Mouse (Mus musculus): ENCODE measurements around the gene Smim22. TPM values are rescaled to one million over a fixed set of nuclear protein-coding genes. Genes with fewer than 3 reads are reported as not detected.

Gene Smim22
- total and polyA plus RNA-seq, 2 experiments = 14.6 to 35.5 TPM

GRCm38 (mm10) chr16:5011285-5011684 lies 4.2 kb downstream of the Smim22 start:
- TF ChIP-seq CTCF (IDR thresholded peaks at IDR 0.05; ENCODE audit: low read depth, low read length) (no peak), POLR2A (IDR thresholded peaks at IDR 0.05; ENCODE audit: extremely low read depth, insufficient read depth, low read length) (no peak)
- no peak for DNase-seq (ENCODE audit: extremely low read depth, low read depth, low spot score)
- Histone ChIP-seq H3K4me3 (ENCODE audit: insufficient read depth, low read depth, low read length) (no peak overlapping the region), H3K36me3 (ENCODE audit: control insufficient read depth, insufficient read depth, low read length) (peaks cover 6% of the 10 kb centered on the region), H3K27me3 (ENCODE audit: control insufficient read depth, insufficient read depth, low read length) (no peaks in the 10 kb centered on the region), H3K79me2 (ENCODE audit: control insufficient read depth, insufficient read depth, low read length) (no peaks in the 10 kb centered on the region), H3K4me1 (ENCODE audit: control insufficient read depth, insufficient read depth, low read length) (peaks cover 9% of the 10 kb centered on the region), H3K27ac (replicated peaks; ENCODE audit: insufficient read depth, low read depth, low read length) (no peak overlapping the region), H3K9ac (ENCODE audit: low read depth, low read length) (no peak overlapping the region)
- 85% methylated on average over 7 of the region's 7 CpGs for WGBS

GRCm38 (mm10) chr16:5012036-5013005 lies 5.2 kb downstream of the Smim22 start:
- Histone ChIP-seq H3K27me3 (ENCODE audit: control insufficient read depth, insufficient read depth, low read length) (no peaks in the 10 kb centered on the region), H3K79me2 (ENCODE audit: control insufficient read depth, insufficient read depth, low read length) (no peaks in the 10 kb centered on the region), H3K36me3 (ENCODE audit: control insufficient read depth, insufficient read depth, low read length) (peaks cover 15% of the 10 kb centered on the region), H3K27ac (replicated peaks; ENCODE audit: insufficient read depth, low read depth, low read length) (no peak overlapping the region; the same call in 1 of the 2 replicates), H3K9ac (ENCODE audit: low read depth, low read length) (peak overlapping the region; percentile 77), H3K4me1 (ENCODE audit: control insufficient read depth, insufficient read depth, low read length) (peaks cover 9% of the 10 kb centered on the region), H3K4me3 (ENCODE audit: insufficient read depth, low read depth, low read length) (peak overlapping the region; percentile 77; the same call in 1 of the 2 replicates)
- DNase-seq (ENCODE audit: extremely low read depth, low read depth, low spot score) = no peak
- 33% methylated on average over 13 of the region's 13 CpGs for WGBS
- TF ChIP-seq POLR2A (IDR thresholded peaks at IDR 0.05; ENCODE audit: extremely low read depth, insufficient read depth, low read length) = no peak
- TF ChIP-seq CTCF (IDR thresholded peaks at IDR 0.05; ENCODE audit: low read depth, low read length) = no peak

DNA sequence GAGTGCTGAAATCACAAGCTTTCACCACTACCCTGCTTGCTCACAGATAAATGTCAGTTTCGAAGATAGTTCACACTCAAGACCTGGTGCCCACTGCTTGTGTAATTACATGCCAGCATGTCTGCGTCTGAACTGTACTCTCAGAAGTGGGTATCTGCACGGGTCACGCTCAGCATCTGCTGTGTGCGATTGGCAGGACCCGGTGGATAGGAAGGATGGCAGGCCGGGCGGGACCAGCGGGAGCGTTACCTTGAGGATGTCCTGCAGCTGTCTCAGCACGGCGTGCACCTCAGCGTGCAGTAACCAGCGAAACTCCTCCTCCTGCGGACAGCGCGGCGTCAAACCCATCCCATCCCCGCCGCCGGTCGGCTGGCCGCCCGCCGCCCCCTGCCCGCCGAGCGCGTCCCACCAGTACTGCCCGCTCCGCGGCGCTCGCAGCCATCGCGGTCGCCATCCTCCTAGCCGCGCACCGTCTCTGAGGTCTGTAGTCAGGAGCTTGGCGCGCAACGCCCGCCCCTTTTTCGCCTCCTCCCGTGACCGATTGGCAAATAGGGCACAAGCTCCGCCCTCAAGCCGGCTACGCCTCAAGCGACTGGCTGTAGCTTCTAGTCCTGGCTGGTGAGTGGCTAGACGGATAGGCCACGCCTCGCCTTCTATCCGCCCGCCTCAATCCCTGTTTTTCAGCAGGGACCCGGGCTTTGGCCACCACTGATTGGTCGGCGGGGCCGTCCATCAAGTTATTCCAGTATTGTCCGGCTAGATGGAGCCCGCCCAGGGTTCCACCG lies 6.2 kb downstream of the Smim22 start, which contains the start of gene Rogdi:
TSS of gene Rogdi (minus strand) at position 500 of the 785 bp plus-strand sequence.
- Histone ChIP-seq H3K27me3 (ENCODE audit: control insufficient read depth, insufficient read depth, low read length) (no peaks in the 10 kb centered on the region), H3K36me3 (ENCODE audit: control insufficient read depth, insufficient read depth, low read length) (peaks cover 23% of the 10 kb centered on the region), H3K79me2 (ENCODE audit: control insufficient read depth, insufficient read depth, low read length) (no peaks in the 10 kb centered on the region), H3K4me1 (ENCODE audit: control insufficient read depth, insufficient read depth, low read length) (peaks cover 9% of the 10 kb centered on the region), H3K4me3 (ENCODE audit: insufficient read depth, low read depth, low read length) (peak within 1 kb of the TSS; percentile 77), H3K9ac (ENCODE audit: low read depth, low read length) (peak within 1 kb of the TSS; percentile 77), H3K27ac (replicated peaks; ENCODE audit: insufficient read depth, low read depth, low read length) (peak within 1 kb of the TSS; percentile 0; the same call in 1 of the 2 replicates)
- under 1% methylated on average over 62 of the region's 63 CpGs for WGBS
- peak; percentile 95 for DNase-seq (ENCODE audit: extremely low read depth, low read depth, low spot score)
- peak; percentile 77 for TF ChIP-seq POLR2A (IDR thresholded peaks at IDR 0.05; ENCODE audit: extremely low read depth, insufficient read depth, low read length)
- TF ChIP-seq CTCF (IDR thresholded peaks at IDR 0.05; ENCODE audit: low read depth, low read length) = peak; percentile 29; the same call in 1 of the 2 replicates

GRCm38 (mm10) chr16:5014578-5014977 lies 7.5 kb downstream of the Smim22 start:
- Histone ChIP-seq H3K27me3 (ENCODE audit: control insufficient read depth, insufficient read depth, low read length) (no peaks in the 10 kb centered on the region), H3K27ac (replicated peaks; ENCODE audit: insufficient read depth, low read depth, low read length) (no peak overlapping the region), H3K79me2 (ENCODE audit: control insufficient read depth, insufficient read depth, low read length) (no peaks in the 10 kb centered on the region), H3K36me3 (ENCODE audit: control insufficient read depth, insufficient read depth, low read length) (peaks cover 37% of the 10 kb centered on the region), H3K9ac (ENCODE audit: low read depth, low read length) (no peak overlapping the region), H3K4me3 (ENCODE audit: insufficient read depth, low read depth, low read length) (no peak overlapping the region), H3K4me1 (ENCODE audit: control insufficient read depth, insufficient read depth, low read length) (peaks cover 9% of the 10 kb centered on the region)
- TF ChIP-seq POLR2A (IDR thresholded peaks at IDR 0.05; ENCODE audit: extremely low read depth, insufficient read depth, low read length) = no peak
- no peak for TF ChIP-seq CTCF (IDR thresholded peaks at IDR 0.05; ENCODE audit: low read depth, low read length)
- no peak for DNase-seq (ENCODE audit: extremely low read depth, low read depth, low spot score)
- WGBS = 88% methylated on average over 4 of the region's 4 CpGs

GRCm38 (mm10) chr16:5024021-5024420 lies 16.9 kb downstream of the Smim22 start:
- Histone ChIP-seq H3K4me3 (ENCODE audit: insufficient read depth, low read depth, low read length) (no peak overlapping the region), H3K4me1 (ENCODE audit: control insufficient read depth, insufficient read depth, low read length) (no peaks in the 10 kb centered on the region), H3K9ac (ENCODE audit: low read depth, low read length) (no peak overlapping the region), H3K36me3 (ENCODE audit: control insufficient read depth, insufficient read depth, low read length) (peaks cover 87% of the 10 kb centered on the region), H3K27me3 (ENCODE audit: control insufficient read depth, insufficient read depth, low read length) (no peaks in the 10 kb centered on the region), H3K79me2 (ENCODE audit: control insufficient read depth, insufficient read depth, low read length) (no peaks in the 10 kb centered on the region), H3K27ac (replicated peaks; ENCODE audit: insufficient read depth, low read depth, low read length) (0 out of 2 replicates have a peak overlapping the region, but pooled peaks have one; percentile 1)
- TF ChIP-seq POLR2A (IDR thresholded peaks at IDR 0.05; ENCODE audit: extremely low read depth, insufficient read depth, low read length) = no peak
- no peak for TF ChIP-seq CTCF (IDR thresholded peaks at IDR 0.05; ENCODE audit: low read depth, low read length)
- 33% methylated on average over 3 of the region's 3 CpGs for WGBS
- DNase-seq (ENCODE audit: extremely low read depth, low read depth, low spot score) = peak; percentile 73
